Mouse (Mus musculus): Measurements from ENCODE around the gene Ipo11. TPM values are rescaled to one million over a fixed set of nuclear protein-coding genes. Genes with fewer than 3 reads are reported as not detected.

Gene Ipo11
- polyA plus RNA-seq, 1 experiment from 2014 or later = 61.5 TPM

- H3K4me2 ChIP-seq (ENCODE audit: low read depth, low read length) = peak overlapping the region; percentile 38
Measured at GRCm38 (mm10) chr13:106836527-106836879, 100.3 kb downstream of the Ipo11 start.

DNA sequence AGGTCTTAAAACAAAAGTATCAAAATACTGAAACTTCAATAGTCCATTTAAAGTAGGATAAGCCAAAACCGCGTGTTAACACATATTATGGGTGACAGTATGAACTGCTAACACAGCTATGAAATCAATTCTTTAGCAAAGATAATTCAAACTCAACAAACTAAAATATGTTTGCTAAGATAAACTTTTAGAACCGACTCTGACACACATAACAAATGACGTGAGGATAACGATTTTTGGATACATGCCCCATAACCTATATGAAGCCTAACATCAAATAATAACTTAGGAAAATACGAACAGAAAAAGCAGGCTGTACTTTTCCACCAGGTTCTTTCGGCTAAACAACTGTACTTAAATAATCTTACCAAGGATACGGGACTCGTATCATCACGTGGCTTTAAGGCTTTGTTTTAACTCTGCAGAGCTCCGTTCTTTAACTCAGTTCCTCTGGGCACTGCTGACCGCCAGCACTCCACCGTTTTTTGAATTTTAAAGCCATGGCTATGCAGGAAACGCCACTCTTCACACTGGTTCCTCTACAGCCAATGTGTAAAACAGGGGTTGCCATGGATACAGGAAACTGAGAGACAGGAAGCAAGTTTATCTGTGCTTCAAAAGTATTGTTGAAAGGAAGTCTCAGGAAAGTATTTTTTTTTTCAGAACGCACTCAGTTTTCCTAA lies 100.8 kb downstream of the Ipo11 start:
- Histone ChIP-seq H3K27me3 (ENCODE audit: control insufficient read depth, insufficient read depth, low read length) (no peaks in the 10 kb centered on the region), H3K4me3 (ENCODE audit: low read length) (peak overlapping the region; percentile 27), H3K4me2 (ENCODE audit: low read depth, low read length) (peak overlapping the region; percentile 7; the same call in 1 of the 2 replicates), H3K9ac (ENCODE audit: low read length) (peak overlapping the region; percentile 5; the same call in 1 of the 2 replicates), H3K9me3 (replicated peaks; ENCODE audit: control insufficient read depth, low read length) (no peaks in the 10 kb centered on the region), H3K36me3 (ENCODE audit: control insufficient read depth, insufficient read depth) (peaks cover 4% of the 10 kb centered on the region; the same call in 1 of the 2 replicates), H3K4me1 (ENCODE audit: control insufficient read depth, insufficient read depth, low read length) (no peaks in the 10 kb centered on the region), H3K27ac (ENCODE audit: low read length) (peak overlapping the region; percentile 34)
- ATAC-seq (replicated peaks; ENCODE audit: extremely low read depth, insufficient read depth, low FRiP score) = peak; percentile 92
- 51% methylated on average over 15 of the region's 15 CpGs for WGBS

More at GRCm38 (mm10) chr13:106836527-106836879, 100.3 kb downstream of the Ipo11 start:
- Histone ChIP-seq H3K4me1 (ENCODE audit: control insufficient read depth, insufficient read depth, low read length) (no peaks in the 10 kb centered on the region), H3K4me3 (ENCODE audit: low read length) (no peak overlapping the region), H3K9ac (ENCODE audit: low read length) (no peak overlapping the region), H3K27me3 (ENCODE audit: control insufficient read depth, insufficient read depth, low read length) (no peaks in the 10 kb centered on the region), H3K36me3 (ENCODE audit: control insufficient read depth, insufficient read depth) (peaks cover 4% of the 10 kb centered on the region; the same call in 1 of the 2 replicates), H3K9me3 (replicated peaks; ENCODE audit: control insufficient read depth, low read length) (no peaks in the 10 kb centered on the region), H3K27ac (ENCODE audit: low read length) (peak overlapping the region; percentile 80)
- 69% methylated on average over 5 of the region's 5 CpGs for WGBS
- ATAC-seq (replicated peaks; ENCODE audit: extremely low read depth, insufficient read depth, low FRiP score) = 0 out of 2 replicates have a peak, but pooled peaks have one; percentile 11

- Histone ChIP-seq H3K27ac (ENCODE audit: low read length) (no peak overlapping the region), H3K27me3 (ENCODE audit: control insufficient read depth, insufficient read depth, low read length) (no peaks in the 10 kb centered on the region), H3K4me3 (ENCODE audit: low read length) (no peak overlapping the region), H3K4me2 (ENCODE audit: low read depth, low read length) (no peak overlapping the region), H3K9ac (ENCODE audit: low read length) (no peak overlapping the region), H3K36me3 (ENCODE audit: control insufficient read depth, insufficient read depth) (no peaks in the 10 kb centered on the region), H3K9me3 (replicated peaks; ENCODE audit: control insufficient read depth, low read length) (no peaks in the 10 kb centered on the region), H3K4me1 (ENCODE audit: control insufficient read depth, insufficient read depth, low read length) (0 out of 2 replicates have a peak, but pooled peaks cover 2% of the 10 kb centered on the region)
- WGBS = 55% methylated on average over 6 of the region's 6 CpGs
- ATAC-seq (replicated peaks; ENCODE audit: extremely low read depth, insufficient read depth, low FRiP score) = no peak
Measured at GRCm38 (mm10) chr13:106830029-106830428, 106.7 kb downstream of the Ipo11 start.

GRCm38 (mm10) chr13:106829327-106829997 lies 107.3 kb downstream of the Ipo11 start:
- no peak overlapping the region for H3K4me2 ChIP-seq (ENCODE audit: low read depth, low read length)
- H3K9me3 ChIP-seq (replicated peaks; ENCODE audit: control insufficient read depth, low read length) = no peaks in the 10 kb centered on the region
- H3K4me1 ChIP-seq (ENCODE audit: control insufficient read depth, insufficient read depth, low read length) = 0 out of 2 replicates have a peak, but pooled peaks cover 2% of the 10 kb centered on the region
- no peak overlapping the region for H3K4me3 ChIP-seq (ENCODE audit: low read length)
- H3K36me3 ChIP-seq (ENCODE audit: control insufficient read depth, insufficient read depth) = no peaks in the 10 kb centered on the region
- ATAC-seq (replicated peaks; ENCODE audit: extremely low read depth, insufficient read depth, low FRiP score) = no peak
- no peaks in the 10 kb centered on the region for H3K27me3 ChIP-seq (ENCODE audit: control insufficient read depth, insufficient read depth, low read length)
- 73% methylated on average over 12 of the region's 12 CpGs for WGBS
- no peak overlapping the region for H3K9ac ChIP-seq (ENCODE audit: low read length)
- no peak overlapping the region for H3K27ac ChIP-seq (ENCODE audit: low read length)

- WGBS = 61% methylated on average over 5 of the region's 5 CpGs
- H3K27ac ChIP-seq (ENCODE audit: low read length) = no peak overlapping the region
Measured at GRCm38 (mm10) chr13:106825618-106826017, 111.1 kb downstream of the Ipo11 start.

DNA sequence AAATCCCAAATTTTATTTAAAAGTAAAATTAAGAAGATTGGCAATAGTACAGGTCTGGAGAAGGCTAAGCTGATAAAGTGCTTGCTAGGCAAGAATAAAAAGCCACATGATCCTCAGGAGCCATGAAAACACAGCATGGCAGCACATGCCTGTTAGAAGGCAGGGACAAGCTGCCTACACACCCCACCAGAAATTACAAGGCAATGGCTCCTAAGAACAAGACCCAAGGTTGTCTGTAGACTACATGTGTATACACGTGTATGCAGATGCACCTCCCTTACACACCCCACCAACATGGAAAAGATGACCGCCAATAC lies 112.9 kb downstream of the Ipo11 start:
- ATAC-seq (replicated peaks; ENCODE audit: extremely low read depth, insufficient read depth, low FRiP score) = no peak
- 0 out of 2 replicates have a peak, but pooled peaks cover 2% of the 10 kb centered on the region for H3K4me1 ChIP-seq (ENCODE audit: control insufficient read depth, insufficient read depth, low read length)
- H3K27ac ChIP-seq (ENCODE audit: low read length) = no peak overlapping the region
- no peaks in the 10 kb centered on the region for H3K9me3 ChIP-seq (replicated peaks; ENCODE audit: control insufficient read depth, low read length)
- H3K9ac ChIP-seq (ENCODE audit: low read length) = no peak overlapping the region
- H3K36me3 ChIP-seq (ENCODE audit: control insufficient read depth, insufficient read depth) = peaks cover 3% of the 10 kb centered on the region; the same call in 1 of the 2 replicates
- H3K4me3 ChIP-seq (ENCODE audit: low read length) = no peak overlapping the region
- no peak overlapping the region for H3K4me2 ChIP-seq (ENCODE audit: low read depth, low read length)
- 95% methylated on average over 2 of the region's 2 CpGs for WGBS
- no peaks in the 10 kb centered on the region for H3K27me3 ChIP-seq (ENCODE audit: control insufficient read depth, insufficient read depth, low read length)

More at GRCm38 (mm10) chr13:106825618-106826017, 111.1 kb downstream of the Ipo11 start:
- ATAC-seq (replicated peaks; ENCODE audit: extremely low read depth, insufficient read depth, low FRiP score) = no peak; the same call in 1 of the 2 replicates
- H3K9ac ChIP-seq (ENCODE audit: low read length) = no peak overlapping the region
- H3K27me3 ChIP-seq (ENCODE audit: control insufficient read depth, insufficient read depth, low read length) = no peaks in the 10 kb centered on the region
- no peak overlapping the region for H3K4me2 ChIP-seq (ENCODE audit: low read depth, low read length)
- H3K36me3 ChIP-seq (ENCODE audit: control insufficient read depth, insufficient read depth) = peaks cover 3% of the 10 kb centered on the region; the same call in 1 of the 2 replicates
- H3K4me1 ChIP-seq (ENCODE audit: control insufficient read depth, insufficient read depth, low read length) = 0 out of 2 replicates have a peak, but pooled peaks cover 2% of the 10 kb centered on the region
- no peaks in the 10 kb centered on the region for H3K9me3 ChIP-seq (replicated peaks; ENCODE audit: control insufficient read depth, low read length)
- H3K4me3 ChIP-seq (ENCODE audit: low read length) = no peak overlapping the region

DNA sequence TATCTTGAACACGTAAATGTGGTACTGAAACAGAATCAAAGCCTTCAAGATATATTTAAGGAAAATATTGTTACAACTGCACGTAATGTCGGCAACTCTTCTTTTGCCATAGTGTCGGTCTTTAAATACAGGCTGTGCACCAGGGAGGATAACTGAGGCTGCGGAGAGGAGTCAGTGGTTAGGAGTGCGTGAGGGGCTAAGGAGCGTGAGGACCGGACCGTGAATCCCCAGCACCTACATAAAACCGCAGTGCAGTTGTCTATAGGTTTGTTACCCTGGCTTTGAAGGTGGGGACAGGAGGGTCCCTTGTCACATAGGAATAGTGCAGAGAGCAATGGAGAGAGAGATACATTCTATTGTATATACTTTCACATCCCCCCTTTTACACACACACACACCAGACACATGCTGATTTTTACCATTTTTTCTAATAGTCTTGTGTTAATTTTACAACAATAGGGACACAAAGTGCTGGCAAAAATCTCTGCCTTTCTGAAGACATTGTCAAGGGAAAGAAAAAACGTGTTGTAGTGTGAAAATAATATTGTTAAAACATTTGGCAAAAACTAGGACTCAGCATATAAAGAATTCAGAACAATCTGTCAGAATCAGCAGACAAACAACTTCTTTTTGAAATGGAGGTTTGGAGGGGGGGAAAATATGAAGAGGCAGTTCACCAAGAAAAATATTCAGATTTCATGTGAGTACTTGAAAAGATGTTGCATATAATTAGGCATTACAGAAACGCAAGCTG lies 113.5 kb downstream of the Ipo11 start:
- ATAC-seq (replicated peaks; ENCODE audit: extremely low read depth, insufficient read depth, low FRiP score) = no peak
- Histone ChIP-seq H3K36me3 (ENCODE audit: control insufficient read depth, insufficient read depth) (peaks cover 3% of the 10 kb centered on the region; the same call in 1 of the 2 replicates), H3K27ac (ENCODE audit: low read length) (no peak overlapping the region), H3K27me3 (ENCODE audit: control insufficient read depth, insufficient read depth, low read length) (no peaks in the 10 kb centered on the region), H3K9me3 (replicated peaks; ENCODE audit: control insufficient read depth, low read length) (no peaks in the 10 kb centered on the region), H3K4me3 (ENCODE audit: low read length) (no peak overlapping the region), H3K4me2 (ENCODE audit: low read depth, low read length) (no peak overlapping the region), H3K4me1 (ENCODE audit: control insufficient read depth, insufficient read depth, low read length) (0 out of 2 replicates have a peak, but pooled peaks cover 2% of the 10 kb centered on the region), H3K9ac (ENCODE audit: low read length) (no peak overlapping the region)
- 91% methylated on average over 12 of the region's 12 CpGs for WGBS

- Histone ChIP-seq H3K36me3 (ENCODE audit: control insufficient read depth, insufficient read depth) (peaks cover 3% of the 10 kb centered on the region; the same call in 1 of the 2 replicates), H3K27me3 (ENCODE audit: control insufficient read depth, insufficient read depth, low read length) (no peaks in the 10 kb centered on the region), H3K4me2 (ENCODE audit: low read depth, low read length) (no peak overlapping the region), H3K4me3 (ENCODE audit: low read length) (no peak overlapping the region), H3K4me1 (ENCODE audit: control insufficient read depth, insufficient read depth, low read length) (no peaks in the 10 kb centered on the region), H3K9ac (ENCODE audit: low read length) (no peak overlapping the region), H3K27ac (ENCODE audit: low read length) (no peak overlapping the region), H3K9me3 (replicated peaks; ENCODE audit: control insufficient read depth, low read length) (no peaks in the 10 kb centered on the region)
- 83% methylated on average over 2 of the region's 2 CpGs for WGBS
- no peak for ATAC-seq (replicated peaks; ENCODE audit: extremely low read depth, insufficient read depth, low FRiP score)
Measured at GRCm38 (mm10) chr13:106820149-106820548, 116.6 kb downstream of the Ipo11 start.
